Mouse (Mus musculus) liver, adult 2 months (tissue): ENCODE measurements at regions not wholly inside any gene's neighbourhood (a gene's known extent, or its start where the extent isn't known, plus 50 kb on each side); places are given as distances from the start of the nearest gene placed in this dataset.
A peak's percentile ranks its signal among the peaks of the same experiment; 100 is the strongest.
"Not testable (repeated sequence)": the region's sequence is repeated elsewhere in the genome, so short reads cannot be mapped to it uniquely, and the experiment has no call there.

Experiments
- DNase-seq: peaks from one replicate; pipeline ENCODE4 v3.0.0-alpha.2; 2011; ENCODE audit warnings: low read depth, low spot score; ENCODE audit errors: extremely low read depth
- H3K27ac ChIP-seq: fragments of 200-500 bp; replicated peaks from 2 replicates; pipeline ENCODE4 v1.5.1; 2012; ENCODE audit warnings: low read depth, mild to moderate bottlenecking, control low read depth, inconsistent platforms, low read length; ENCODE audit not compliant: insufficient read depth
- H3K27me3 ChIP-seq: fragments of 200-500 bp; 2 replicates; pipeline ENCODE4 v1.6.1; 2012; ENCODE audit warnings: mild to moderate bottlenecking, moderate library complexity, low read length, inconsistent platforms; ENCODE audit not compliant: control insufficient read depth, insufficient read depth
- H3K36me3 ChIP-seq: fragments of 200-500 bp; 2 replicates; pipeline ENCODE4 v1.6.1; 2012; ENCODE audit warnings: low read length, inconsistent platforms; ENCODE audit not compliant: control insufficient read depth, insufficient read depth
- H3K4me1 ChIP-seq: fragments of 200-500 bp; 2 replicates; pipeline ENCODE4 v1.6.1; 2011; ENCODE audit warnings: low read length; ENCODE audit not compliant: control insufficient read depth, insufficient read depth
- H3K4me3 ChIP-seq: fragments of 200-500 bp; 2 replicates; pipeline ENCODE4 v1.5.1; 2011; ENCODE audit warnings: low read depth, mild to moderate bottlenecking, control low read depth, low read length, moderate library complexity; ENCODE audit not compliant: insufficient read depth
- H3K79me2 ChIP-seq: fragments of 200-500 bp; 2 replicates; pipeline ENCODE4 v1.6.1; 2012; ENCODE audit warnings: inconsistent platforms, mild to moderate bottlenecking, low read length, moderate library complexity; ENCODE audit not compliant: control insufficient read depth, insufficient read depth
- H3K9ac ChIP-seq: fragments of 200-500 bp; 2 replicates; pipeline ENCODE4 v1.6.1; 2012; ENCODE audit warnings: low read depth, mild to moderate bottlenecking, control low read depth, inconsistent platforms, low read length
- CTCF ChIP-seq: fragments of 200-500 bp; IDR thresholded peaks from 2 replicates; pipeline ENCODE4 v1.5.1; 2011; ENCODE audit warnings: low read depth, low read length, control low read depth
- POLR2A ChIP-seq: fragments of 200-500 bp; IDR thresholded peaks from 2 replicates; pipeline ENCODE4 v1.6.1; 2011; ENCODE audit warnings: low read length, control low read depth; ENCODE audit not compliant: insufficient read depth; ENCODE audit errors: extremely low read depth
- WGBS: fragments of 180-500 bp; shearing (Covaris S2); methylation state at CpG from one replicate; pipeline ENCODE4 v1.1.7; 2018; 5-methylcytosine and 5-hydroxymethylcytosine counted together

DNA sequence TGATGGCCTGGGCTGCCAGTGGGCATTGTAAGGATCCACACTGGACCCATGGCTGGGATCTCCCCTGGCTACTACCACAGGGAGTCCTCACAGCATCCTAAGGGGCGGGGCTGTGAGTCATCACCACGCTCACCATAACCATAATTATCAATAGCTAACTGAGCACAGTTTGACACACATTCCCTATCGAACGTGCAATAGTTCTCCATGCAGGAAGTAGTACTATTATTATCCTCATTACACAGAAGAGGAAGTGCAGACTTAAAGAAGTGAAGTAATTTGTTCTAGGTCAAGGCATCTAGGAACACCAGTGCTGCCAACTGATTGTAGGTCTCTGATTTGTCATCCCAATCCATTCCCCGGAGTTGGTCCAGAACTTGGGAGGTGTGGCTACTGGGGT lies 84.1 kb upstream of the Trim2 start:
- H3K27ac ChIP-seq, result no peak overlapping the region
- no peaks in the 10 kb centered on the region for H3K27me3 ChIP-seq
- WGBS, result 85% methylated on average over 5 of the region's 5 CpGs
- no peak overlapping the region for H3K9ac ChIP-seq
- H3K79me2 ChIP-seq, result no peaks in the 10 kb centered on the region
- no peak overlapping the region for H3K4me3 ChIP-seq
- no peak for DNase-seq
- no peaks in the 10 kb centered on the region for H3K4me1 ChIP-seq
- no peaks in the 10 kb centered on the region for H3K36me3 ChIP-seq
- TF ChIP-seq CTCF, result no peak
- no peak for TF ChIP-seq POLR2A

DNA sequence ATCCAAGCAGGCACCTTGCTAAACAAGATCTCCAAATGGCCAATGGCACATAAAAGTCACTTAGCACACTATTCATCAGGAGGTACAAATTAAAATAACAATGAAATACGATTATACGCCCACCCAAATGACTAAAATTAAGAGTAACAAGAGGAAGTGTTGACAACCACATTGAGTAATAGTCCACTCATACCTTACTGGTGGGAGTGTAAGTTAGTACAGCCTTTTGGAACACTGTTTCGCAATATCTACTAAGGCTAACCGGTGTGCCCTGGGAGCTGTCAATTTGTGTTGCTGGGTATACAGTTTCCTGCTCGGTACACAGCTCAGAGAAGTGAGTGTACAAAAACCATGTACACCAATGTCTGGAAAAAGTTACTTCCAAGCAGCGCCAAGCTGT lies 81.8 kb upstream of the Trim2 start:
- H3K4me1 ChIP-seq, result no peaks in the 10 kb centered on the region
- 34% methylated on average over 6 of the region's 6 CpGs for WGBS
- no peak overlapping the region for H3K9ac ChIP-seq
- no peak overlapping the region for H3K4me3 ChIP-seq
- no peak overlapping the region for H3K27ac ChIP-seq
- DNase-seq, result peak; percentile 49
- H3K36me3 ChIP-seq, result no peaks in the 10 kb centered on the region
- no peaks in the 10 kb centered on the region for H3K27me3 ChIP-seq
- H3K79me2 ChIP-seq, result no peaks in the 10 kb centered on the region
- no peak for TF ChIP-seq POLR2A

DNA sequence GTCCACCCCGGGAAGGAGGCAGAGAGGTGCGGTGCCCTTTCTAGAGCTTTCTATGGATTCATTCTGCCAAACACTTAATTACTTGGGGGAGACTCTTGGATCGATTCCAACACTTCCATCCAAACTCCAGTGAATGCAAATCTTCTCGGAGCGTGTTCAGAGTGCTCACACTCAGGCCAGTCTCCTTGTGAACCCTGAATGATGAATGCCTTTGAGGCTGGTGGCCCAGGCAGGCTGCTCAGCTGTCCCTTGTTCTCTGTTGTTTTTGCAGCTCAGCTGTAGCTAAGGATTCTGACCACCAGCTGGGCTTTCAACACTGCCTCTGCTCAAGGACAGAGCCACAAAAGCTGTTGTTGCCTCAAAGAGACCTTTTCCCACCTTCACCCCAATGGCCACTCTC lies 79.0 kb upstream of the Trim2 start:
- H3K27ac ChIP-seq, result no peak overlapping the region
- H3K4me1 ChIP-seq, result no peaks in the 10 kb centered on the region

DNA sequence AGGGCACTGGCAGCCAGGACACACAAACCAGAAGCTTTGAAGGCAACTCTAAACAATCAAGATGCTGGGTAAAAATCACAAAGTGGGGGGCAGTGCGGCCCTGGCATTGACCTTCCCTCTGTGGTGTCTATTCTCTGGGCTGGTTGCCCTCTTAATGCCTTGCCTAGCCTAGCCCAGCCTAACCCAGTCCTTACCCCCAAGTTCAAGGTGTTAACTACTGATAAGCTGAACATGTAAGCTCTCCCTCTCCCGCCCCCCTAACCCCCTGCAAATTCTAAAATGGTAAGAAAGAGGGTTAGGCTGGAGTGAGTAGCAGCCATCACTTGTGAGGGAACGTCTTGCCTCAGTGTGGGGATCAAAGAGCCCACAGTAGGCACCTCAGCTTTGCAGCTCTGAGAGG lies 76.9 kb upstream of the Trim2 start:
- 81% methylated on average over 3 of the region's 3 CpGs for WGBS
- DNase-seq, result no peak
- H3K36me3 ChIP-seq, result no peaks in the 10 kb centered on the region
- TF ChIP-seq POLR2A (no peak), CTCF (no peak)
- no peaks in the 10 kb centered on the region for H3K79me2 ChIP-seq
- H3K4me3 ChIP-seq, result no peak overlapping the region
- no peak overlapping the region for H3K9ac ChIP-seq
- H3K27me3 ChIP-seq, result no peaks in the 10 kb centered on the region
- no peak overlapping the region for H3K27ac ChIP-seq
- no peaks in the 10 kb centered on the region for H3K4me1 ChIP-seq

More for the DNA sequence above, 79.0 kb upstream of the Trim2 start:
- 85% methylated on average over 5 of the region's 5 CpGs for WGBS
- TF ChIP-seq POLR2A (no peak), CTCF (no peak)
- no peaks in the 10 kb centered on the region for H3K36me3 ChIP-seq
- no peaks in the 10 kb centered on the region for H3K79me2 ChIP-seq
- H3K4me3 ChIP-seq, result no peak overlapping the region
- DNase-seq, result no peak
- H3K27me3 ChIP-seq, result no peaks in the 10 kb centered on the region
- no peak overlapping the region for H3K9ac ChIP-seq

DNA sequence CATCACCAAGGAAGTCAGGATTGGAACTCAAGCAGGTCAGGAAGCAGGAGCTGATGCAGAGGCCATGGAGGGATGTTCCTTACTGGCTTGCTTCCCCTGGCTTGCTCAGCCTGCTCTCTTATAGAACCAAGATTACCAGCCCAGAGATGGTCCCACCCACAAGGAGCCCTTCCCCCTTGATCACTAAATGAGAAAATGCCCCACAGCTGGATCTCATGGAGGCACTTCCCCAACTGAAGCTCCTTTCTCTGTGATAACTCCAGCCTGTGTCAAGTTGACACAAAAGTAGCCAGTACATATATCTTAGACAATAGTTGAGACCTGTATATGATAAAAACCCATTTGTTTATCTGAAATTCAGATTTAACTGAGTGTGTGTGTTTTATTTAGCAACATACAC lies 76.4 kb upstream of the Trim2 start:
- not testable (repeated sequence) for H3K9ac ChIP-seq, H3K27ac ChIP-seq, H3K4me1 ChIP-seq, H3K36me3 ChIP-seq, H3K27me3 ChIP-seq, DNase-seq, H3K4me3 ChIP-seq, H3K79me2 ChIP-seq

DNA sequence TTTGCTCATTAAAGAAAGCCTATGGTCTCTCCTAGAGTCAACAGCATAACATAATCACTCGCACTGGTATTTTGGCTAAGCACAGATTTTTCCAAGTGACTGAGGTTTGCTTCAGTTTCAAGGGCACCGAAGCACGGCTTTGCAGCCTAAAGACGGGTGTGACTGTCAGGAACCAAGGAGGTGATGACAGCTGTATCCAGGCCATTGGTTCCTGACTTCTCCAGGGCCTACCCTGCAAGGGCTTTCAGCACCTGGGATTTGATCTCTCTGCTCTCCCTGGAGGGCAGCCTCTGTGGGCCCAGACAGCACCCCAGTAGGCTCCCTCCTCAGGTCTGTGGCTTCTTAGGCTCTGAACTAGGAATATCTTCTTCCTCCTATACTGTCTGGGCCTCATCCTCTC lies 75.3 kb upstream of the Trim2 start:
- no peak overlapping the region for H3K9ac ChIP-seq
- TF ChIP-seq CTCF, result no peak
- TF ChIP-seq POLR2A, result no peak

More for the DNA sequence above, 75.3 kb upstream of the Trim2 start:
- Histone ChIP-seq H3K27ac (no peak overlapping the region), H3K27me3 (no peaks in the 10 kb centered on the region), H3K36me3 (no peaks in the 10 kb centered on the region), H3K79me2 (no peaks in the 10 kb centered on the region), H3K4me1 (no peaks in the 10 kb centered on the region), H3K4me3 (no peak overlapping the region)
- WGBS, result 89% methylated on average over 4 of the region's 4 CpGs
- no peak for DNase-seq
